Mouse (Mus musculus): ENCODE measurements at regions not wholly inside any gene's neighbourhood (a gene's known extent, or its start where the extent isn't known, plus 50 kb on each side); places are given as distances from the start of the nearest gene placed in this dataset.

DNA sequence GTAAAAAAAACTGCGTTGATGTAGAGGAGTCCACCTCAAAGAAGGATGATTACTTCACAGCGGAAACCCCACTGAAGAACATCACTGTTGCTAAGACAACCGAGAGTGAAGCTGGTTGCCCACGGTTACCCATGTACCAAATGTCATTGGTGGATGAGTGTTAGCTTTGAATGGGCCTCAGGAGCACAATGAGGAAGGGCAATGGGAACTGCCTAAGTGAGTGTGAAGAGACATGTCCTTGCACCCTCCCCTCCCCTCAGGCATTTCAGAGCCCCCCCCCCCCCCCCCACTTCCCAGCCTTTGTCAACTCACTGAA is 96.1 kb upstream of the Chd2 start:
- no peak for DNase-seq (ENCODE audit: extremely low spot score, low read depth, low spot score)

DNA sequence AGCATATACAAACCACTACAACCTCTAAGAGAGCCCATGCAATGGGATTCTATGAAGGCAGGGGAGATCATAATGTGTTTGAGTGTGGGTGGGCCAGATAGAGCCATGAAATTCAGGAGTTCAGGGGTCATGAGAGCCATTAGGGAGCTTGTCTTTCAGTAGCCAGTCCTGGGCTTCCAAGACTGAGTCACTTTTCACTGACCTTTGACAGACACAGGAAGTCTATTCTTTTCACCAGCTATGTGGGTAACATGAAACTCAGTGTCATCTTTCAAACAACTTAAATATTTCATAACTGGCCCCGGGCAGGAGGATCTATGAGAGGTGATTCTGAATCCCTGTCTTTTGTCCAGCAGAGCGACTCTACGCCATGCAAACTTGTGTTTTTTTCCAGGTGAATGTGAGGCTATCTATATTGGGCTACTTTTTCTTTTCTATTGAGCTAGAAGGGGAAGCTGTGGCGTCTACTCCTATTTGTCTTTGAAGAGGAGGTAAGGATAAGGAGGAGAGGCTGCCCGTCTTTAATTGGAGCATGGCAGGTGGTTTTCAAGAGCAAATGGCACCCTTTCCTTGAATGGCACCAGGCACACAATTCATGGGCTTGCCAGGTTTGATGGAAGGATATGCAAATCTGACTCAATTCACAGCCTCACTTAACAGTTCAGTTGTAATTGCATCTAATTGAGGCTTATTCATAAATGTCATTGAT is 95.6 kb upstream of the Chd2 start:
- no peak for DNase-seq (ENCODE audit: extremely low spot score, low read depth, low spot score)

DNA sequence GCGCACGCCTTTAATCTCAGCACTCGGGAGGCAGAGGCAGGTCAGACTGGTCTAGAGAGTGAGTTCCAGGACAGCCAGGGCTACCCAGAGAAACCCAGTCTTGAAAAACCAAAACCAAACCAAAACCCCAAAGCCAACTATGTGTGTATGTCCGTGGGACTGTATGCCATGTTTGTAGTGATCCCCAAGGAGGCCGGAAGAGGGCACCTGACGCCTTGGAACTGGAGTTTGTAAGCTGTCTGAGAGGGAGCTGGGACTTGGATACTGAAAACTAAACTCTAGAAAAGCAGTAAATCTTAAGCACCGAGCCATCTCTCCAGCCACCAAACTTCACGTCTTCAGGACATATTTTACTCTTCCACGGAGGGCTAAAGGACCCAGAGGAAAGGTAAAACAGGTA is 93.8 kb upstream of the Chd2 start:
- no peak for DNase-seq (ENCODE audit: extremely low spot score, low read depth, low spot score)

DNA sequence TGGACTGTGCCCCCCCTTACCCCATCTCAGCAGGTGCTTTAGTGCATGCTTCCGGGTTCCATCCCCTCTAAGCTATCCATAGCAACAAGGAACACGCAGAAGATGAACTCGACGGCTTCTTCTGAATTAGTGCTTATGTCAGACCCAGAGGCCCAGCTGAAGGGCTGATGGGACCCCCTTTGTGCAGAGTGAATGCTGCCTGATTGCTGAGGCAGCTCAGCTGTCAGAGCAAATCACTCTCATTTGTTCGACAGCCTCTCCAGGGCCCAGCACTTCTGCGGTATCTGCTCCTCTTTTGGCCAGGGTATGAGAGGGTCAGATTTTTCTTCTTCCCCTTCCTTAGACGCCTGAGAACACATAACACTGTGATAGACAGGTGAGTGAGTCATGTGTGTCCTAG is 89.2 kb upstream of the Chd2 start:
- DNase-seq (ENCODE audit: extremely low spot score, low read depth, low spot score), result no peak

DNA sequence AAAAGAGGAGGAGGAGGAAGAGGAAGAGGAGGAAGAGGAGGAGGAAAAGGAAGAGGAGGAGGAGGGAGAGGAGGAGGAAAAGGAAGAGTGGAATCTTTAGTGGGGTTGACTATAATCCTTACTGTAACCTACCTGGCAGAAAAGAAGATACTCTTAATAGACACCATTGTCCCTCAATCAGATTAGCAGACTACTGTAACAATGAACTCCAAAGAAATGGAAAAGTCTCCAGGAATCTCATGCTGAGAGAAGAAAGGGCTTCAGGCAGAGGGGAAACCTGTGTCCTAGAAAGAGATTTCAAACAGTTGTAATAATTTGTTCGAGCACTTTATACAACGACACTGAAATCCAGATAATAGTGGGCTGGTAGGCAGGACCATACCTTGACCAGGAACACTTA is 87.6 kb upstream of the Chd2 start:
- DNase-seq (ENCODE audit: extremely low spot score, low read depth, low spot score), result no peak

DNA sequence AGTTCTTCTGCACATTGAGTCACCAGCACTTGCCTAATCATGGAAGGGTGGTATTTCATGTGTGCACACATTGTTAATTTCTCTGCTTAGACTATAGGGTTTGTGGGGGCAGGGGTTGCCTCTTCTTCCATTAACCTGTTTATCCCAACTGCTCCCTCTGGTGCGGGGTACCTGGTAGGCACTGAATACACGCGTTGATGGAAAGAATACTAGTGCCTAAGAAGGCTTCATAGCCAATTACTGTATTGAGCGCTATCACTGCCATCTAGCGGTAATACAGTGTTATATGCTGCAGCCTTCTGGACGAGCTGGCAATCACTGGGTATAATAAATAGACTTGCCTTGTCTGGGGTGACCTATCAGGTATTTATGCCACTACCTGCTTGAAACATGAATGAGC is 86.4 kb upstream of the Chd2 start:
- DNase-seq (ENCODE audit: extremely low spot score, low read depth, low spot score), result no peak

DNA sequence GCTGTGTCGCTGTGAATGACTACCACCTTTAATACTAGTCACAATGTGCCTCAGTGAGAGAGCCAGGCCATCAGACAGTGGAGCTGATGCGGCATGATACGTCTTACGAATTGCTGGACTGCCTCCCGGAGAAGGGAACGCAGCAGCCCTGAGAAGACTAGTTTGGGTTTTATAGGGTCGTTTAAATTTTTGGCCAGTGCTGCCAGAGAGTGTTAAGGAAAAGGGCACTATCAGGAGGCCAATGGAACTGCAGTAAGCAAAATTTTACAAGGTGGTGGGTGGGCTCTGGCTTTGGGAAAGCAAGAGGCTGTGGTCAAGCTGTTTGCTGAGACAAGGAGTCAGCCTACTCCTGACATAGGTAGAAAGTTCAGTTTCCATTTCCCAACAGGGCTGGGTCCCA is 84.7 kb upstream of the Chd2 start:
- DNase-seq (ENCODE audit: extremely low spot score, low read depth, low spot score), result no peak

DNA sequence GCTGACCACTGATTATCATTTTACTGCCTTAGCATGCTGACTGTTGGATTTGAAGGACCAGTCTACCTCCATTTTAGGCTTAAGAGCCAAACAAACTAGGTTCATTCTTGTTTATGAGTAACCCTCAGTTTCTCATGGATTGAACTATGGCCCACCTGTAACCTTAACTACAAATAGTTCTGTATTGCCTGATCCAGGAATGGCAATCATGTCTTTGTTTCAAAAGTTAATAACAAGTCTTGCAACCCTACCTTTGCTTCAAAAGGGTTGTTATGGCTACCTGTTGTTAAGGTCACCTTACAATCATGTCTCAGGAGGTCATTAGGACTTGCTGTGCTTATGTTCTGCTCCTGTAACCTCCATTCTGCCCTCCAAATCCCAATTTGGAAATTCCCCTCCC is 84.0 kb upstream of the Chd2 start:
- no peak for DNase-seq (ENCODE audit: extremely low spot score, low read depth, low spot score)

DNA sequence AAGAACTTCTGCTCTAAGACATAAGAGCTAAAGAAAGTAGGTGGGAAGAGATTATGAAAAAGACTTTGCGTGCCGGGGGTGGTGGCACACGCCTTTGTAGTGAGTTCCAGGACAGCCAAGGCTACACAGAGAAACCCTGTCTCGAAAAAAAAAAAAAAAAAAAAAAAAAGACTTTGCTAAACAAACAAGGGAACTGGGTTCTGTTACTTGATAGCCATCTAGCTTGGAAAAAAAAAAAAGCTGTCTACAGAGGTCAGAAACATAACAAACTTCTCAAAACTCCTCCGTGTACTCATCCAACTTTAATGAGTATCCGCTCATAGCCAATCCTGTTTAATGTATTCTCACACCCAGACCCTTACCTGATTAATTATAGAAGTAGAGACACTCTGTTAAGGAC is 83.4 kb upstream of the Chd2 start:
- no peak for DNase-seq (ENCODE audit: extremely low spot score, low read depth, low spot score)

DNA sequence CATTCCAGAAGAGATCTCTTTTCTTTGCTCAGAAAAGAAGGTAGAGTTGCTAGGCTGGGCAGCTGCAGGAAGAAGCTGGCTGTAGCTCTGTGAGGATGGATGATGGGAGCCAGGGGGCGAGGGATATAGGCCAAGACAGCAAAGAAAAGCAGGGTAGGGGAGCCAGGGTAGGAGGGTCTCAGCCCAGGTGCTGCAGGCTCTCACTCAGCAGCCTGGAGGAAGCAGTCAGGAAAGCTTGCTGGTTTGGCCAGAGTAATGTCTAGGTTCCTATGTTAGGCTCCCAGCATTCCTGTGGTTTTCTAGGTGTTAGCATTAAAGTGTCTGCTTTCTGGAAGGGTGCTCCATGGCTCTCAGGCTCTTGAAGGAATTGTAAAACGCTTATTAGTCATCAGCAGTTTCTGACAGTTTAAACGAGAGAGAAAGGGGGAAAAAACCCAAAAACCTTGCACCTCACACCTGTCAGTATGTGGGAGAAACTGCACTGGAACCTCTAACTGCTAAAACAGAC is 82.5 kb upstream of the Chd2 start:
- no peak for DNase-seq (ENCODE audit: extremely low spot score, low read depth, low spot score)

DNA sequence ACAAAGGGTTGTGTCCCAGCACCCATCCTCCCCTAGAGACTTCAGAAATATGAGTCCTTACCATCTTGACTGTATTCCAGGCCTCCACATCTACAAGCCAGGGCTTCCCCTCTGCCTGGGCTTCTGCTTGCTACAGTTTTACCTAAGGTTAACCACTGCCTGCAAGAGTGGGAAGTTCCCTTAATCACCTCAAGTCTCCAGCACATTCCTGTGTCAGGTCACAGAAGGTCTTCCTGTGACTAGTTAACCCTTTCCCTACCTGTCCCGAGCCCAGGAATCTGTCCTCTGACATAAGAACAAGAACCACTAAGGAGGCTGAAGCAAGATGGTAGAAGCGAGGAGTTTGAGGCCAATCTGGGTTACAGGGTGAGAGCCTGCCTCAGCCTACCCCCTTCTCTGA is 80.8 kb upstream of the Chd2 start:
- DNase-seq (ENCODE audit: extremely low spot score, low read depth, low spot score), result no peak

DNA sequence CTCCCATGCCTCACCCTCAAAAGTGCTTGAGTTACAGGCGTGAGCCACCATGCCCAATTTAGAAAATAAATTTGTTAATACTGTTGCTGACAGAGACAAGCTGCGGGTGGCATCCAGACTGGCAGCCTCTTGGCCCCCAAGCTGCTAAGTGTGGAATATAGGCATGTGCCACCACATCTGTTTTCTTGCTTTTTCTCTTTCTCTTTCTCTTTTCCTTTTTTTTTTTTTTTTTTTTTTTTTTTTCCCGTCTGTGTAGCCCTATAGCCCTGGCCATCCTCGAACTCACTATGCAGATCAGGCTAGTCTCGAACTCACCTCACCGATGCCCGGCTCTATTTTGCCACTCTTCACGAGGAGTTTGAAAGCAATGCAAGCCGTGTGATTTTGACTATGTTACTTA is 78.7 kb upstream of the Chd2 start:
- no peak for DNase-seq (ENCODE audit: extremely low spot score, low read depth, low spot score)

DNA sequence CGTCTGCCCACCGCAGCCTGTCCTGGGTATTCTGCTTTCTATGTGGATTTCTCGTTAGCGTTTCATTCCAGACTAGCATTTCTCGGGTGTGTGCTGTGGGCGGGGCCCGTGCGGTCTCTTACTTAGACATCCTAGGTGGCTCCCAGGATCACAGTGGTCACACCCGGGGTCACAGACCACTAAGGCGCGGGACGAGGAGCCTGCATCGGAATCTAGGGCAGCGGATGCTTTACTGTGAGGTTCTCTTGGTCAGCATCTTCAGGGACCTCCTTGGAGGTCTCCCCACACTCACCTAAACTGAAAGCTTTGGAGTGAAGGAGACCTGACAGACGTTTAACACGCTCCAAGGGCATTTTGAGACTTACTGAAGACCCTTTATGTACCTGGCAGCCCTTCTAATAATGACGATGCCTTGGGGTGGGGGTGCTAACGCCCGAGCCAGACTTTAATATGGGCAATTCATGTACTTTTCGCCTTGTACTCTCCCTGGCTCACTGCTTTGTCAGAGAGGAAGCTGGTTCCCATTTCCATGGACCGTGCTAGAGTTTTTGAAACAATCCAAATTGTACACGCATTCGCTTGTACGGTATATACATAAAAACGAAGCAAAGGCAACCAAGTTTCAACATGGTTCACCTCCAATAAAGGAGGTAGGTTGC is 77.3 kb upstream of the Chd2 start:
- DNase-seq (ENCODE audit: extremely low spot score, low read depth, low spot score), result no peak

DNA sequence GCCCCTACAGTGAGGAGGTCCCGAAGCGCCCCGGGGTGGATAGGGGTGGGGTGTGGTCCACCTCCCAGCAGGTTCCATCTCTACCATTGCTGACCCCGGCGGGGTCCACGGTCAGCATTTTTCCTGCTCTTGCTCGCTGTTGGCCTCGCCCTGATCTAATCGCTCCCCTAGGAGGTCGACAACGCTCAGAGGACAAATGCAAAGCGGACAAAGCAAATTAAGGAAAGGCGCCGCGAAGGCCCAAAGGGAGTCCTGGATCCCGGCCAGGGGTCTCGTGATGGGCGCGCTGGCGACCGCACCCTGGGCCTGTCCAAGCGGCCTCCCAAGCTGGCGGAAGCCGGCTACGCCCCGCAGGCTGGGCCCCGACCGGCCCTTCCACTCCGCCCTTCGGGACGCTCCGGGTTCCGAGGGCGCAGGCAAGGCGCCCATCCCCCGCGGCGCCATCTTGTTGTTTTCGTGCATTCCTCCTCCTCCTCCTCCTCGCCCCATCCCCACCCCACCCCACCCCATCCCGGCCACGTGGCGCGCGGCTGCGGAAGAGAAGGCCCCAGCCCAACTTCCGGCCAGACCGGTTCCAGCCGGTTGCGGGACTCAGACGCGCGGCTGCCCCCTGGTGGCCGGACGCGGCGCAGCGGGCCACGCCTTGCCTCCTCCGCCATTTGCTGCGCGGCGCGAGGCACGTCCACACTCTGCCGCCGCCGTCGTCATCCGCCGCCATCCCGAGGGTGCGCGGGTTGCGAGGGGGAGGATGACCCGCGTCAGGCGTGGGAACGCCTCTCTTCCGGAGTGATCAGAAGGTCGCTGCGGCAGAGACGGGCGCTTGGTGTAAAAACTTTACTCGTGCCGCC is 76.5 kb upstream of the Chd2 start:
- DNase-seq (ENCODE audit: extremely low spot score, low read depth, low spot score), result no peak

DNA sequence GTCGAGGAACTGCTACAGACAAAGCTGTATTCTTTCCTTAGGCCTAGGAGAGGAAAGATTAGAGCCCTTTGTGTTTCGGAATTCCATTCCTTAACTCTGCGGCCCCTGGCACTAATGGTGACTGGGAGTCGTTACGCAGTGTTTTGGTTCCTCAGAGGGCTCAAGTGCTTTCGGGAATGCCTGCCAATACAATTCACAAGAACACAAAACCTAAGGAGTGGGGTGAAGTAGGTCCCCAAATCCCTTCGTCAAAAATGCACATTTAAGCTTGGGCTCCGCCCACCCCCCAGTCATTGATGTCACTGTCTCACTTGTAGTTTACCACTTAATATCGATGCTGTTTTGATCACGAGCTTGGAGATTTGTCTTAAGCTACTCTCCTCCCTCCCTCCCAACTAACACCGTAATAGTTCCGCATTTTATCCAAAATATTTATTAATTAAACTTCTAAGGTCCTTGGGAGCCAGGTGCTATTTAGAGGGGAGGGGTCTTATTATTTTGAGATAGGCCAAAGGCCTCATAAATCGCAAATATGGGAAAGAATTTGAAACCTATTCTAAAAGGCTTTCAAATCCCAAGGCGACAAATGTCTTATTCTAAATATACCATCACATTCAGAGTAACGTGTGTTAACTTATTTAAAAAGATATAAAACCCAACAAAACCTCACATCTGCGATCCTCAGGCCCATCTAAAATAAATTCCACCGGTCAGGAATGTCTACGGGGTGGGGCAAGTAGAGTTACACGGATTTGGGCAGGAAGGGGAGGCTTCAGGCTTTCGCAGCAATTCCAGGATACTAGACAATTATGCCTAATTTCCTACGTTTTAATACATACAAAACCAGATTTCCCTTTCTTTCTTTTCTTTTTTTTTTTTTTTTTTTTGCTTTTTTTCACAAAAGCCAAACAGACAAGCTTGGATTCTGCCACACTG is 75.6 kb upstream of the Chd2 start:
- no peak for DNase-seq (ENCODE audit: extremely low spot score, low read depth, low spot score)

DNA sequence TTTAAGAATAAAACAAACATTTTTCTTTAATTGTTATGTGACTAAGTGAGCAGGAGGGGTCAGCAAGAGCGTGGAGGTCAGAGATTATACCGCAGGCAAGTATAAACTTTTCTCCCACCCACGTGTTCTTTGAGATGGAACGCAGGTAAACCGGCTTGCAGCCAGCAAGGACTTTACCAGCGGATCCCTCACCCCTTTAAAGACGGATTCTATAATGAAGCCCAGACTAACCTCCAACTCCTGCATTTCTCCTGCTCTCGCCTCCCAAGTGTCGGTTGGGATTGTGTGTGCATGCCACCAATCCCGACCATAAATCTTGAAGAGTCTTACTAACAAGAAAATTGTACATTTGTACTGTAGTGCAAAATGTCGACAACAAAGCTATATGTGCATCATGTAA is 74.4 kb upstream of the Chd2 start:
- no peak for DNase-seq (ENCODE audit: extremely low spot score, low read depth, low spot score)

DNA sequence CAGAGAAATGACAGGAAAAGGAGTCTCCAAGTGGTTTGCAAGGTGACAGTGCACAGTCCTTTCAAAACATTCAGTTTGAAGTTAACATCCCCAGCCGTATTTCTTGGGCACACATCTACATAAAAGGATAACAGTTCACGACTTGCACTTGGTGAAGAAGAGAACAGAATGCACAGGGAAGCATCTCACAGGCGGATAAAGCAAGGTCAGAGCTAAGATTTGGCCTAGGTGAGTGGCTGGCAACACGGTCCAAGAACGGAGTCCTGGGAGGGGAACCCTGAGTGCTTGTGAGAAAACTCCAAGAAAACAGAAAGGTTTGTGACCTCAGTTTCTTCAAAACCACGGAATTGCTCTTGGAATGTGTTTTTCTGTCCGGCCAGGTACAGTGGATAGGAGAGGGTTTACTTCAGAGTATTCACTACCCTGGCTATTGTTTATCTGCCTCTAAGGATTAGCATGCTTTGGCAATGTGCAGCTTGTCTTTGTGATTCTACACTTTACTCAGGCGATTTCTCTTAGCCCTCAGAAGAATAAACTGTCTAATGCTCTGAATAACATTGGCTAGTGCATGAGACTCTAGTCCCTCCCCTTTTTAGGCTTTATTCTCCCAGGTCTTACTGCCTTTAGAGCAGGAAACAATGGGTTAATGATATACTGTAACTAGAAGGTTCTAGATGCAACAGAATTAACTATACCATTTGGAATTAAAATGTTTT is 73.4 kb upstream of the Chd2 start:
- DNase-seq (ENCODE audit: extremely low spot score, low read depth, low spot score), result no peak

DNA sequence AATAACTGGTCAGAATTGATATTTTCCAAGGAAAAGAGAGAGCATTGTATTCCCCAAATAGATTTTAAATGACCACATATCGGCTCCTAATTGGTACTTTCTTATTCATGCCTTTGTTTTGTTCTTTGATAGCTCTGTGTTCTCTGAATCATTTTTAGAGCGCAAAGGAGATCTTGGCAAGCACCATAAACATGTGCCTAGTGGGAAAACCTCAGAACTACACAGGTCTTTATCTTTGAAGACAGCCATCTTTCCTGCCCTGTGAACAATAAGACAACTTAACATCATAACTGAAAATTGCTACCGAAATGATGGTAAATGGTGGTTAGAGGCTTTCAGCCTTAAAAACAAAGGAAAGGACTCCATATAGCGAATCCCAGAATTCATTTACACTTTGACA is 72.7 kb upstream of the Chd2 start:
- no peak for DNase-seq (ENCODE audit: extremely low spot score, low read depth, low spot score)

DNA sequence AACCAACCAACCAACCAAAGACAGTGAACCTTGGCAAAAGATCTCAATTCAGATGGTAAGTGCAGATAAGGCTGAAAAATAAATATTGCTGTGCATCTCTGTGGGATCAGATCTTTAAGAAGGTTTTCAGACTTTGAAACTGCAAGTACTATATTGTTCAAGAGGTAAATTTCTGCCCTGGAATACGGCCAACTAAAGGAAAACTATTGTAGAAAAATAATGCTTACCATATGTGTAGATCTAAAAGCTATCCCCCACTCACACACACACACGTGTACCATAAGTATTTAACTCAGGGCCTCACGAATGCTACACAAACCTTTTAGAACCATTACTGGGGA is 71.1 kb upstream of the Chd2 start:
- no peak for DNase-seq (ENCODE audit: extremely low spot score, low read depth, low spot score)

Data from hindlimb bud, embryonic 11.5 days (tissue).